Mouse (Mus musculus): ENCODE results near the gene Vsx1.

DNA sequence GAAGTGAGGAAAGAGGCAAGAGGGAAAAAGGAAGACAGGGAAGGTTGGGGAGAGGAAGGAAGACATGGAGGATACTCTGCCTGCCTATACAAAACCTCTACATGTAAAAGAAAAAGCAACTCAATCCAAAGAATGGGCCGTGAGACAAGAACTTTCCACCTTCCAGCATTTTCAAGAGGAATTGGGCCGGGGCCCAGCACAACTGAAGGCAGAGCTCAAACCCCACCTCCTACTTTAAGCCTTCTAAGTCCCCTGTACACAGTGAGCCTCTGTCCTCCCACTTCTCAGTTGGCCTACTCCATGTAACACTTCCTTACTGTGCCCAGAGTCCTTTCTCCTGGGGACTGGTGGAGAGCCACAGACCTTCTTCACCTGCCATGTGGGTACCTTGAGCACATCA, 27.2 kb downstream of the Vsx1 start:
- TF ChIP-seq POLR2A (IDR thresholded peaks at IDR 0.05; ENCODE audit: borderline replicate concordance, low read depth, low read length) = no peak
- no peak for TF ChIP-seq CTCF (IDR thresholded peaks at IDR 0.05; ENCODE audit: low read depth, low read length)

Data from bone marrow macrophage, adult 2 months (primary cell).